Mouse (Mus musculus) limb, embryonic 14.5 days (tissue): Measurements from ENCODE around the gene Cltc. TPM values are rescaled to one million over a fixed set of nuclear protein-coding genes. Genes with fewer than 3 reads are reported as not detected.

ENCODE experiments used
- ATAC-seq: fragments of 200-750 bp; cut with Nextera tagmentation; 2 replicates; pipeline ENCODE4 v1.8.0; 2017; ENCODE audit warnings: low read depth, moderate number of reproducible peaks, moderate TSS enrichment; ENCODE audit not compliant: low FRiP score
- DNase-seq: peaks from one replicate; pipeline ENCODE4 v3.0.0-alpha.2; 2015; ENCODE audit warnings: low spot score
- H3K27ac ChIP-seq: fragments of 300-500 bp; sonication (generic); replicated peaks from 2 replicates; pipeline ENCODE4 v1.5.1; 2014; ENCODE audit warnings: low read depth, mild to moderate bottlenecking, low read length, moderate library complexity, mixed read lengths
- H3K27me3 ChIP-seq: fragments of 300-500 bp; sonication (generic); 2 replicates; pipeline ENCODE4 v1.6.1; 2014; ENCODE audit warnings: low read length, mixed read lengths; ENCODE audit not compliant: control insufficient read depth, insufficient read depth
- H3K36me3 ChIP-seq: fragments of 300-500 bp; sonication (generic); 2 replicates; pipeline ENCODE4 v1.6.1; 2014; ENCODE audit warnings: mild to moderate bottlenecking, low read length, moderate library complexity, mixed read lengths; ENCODE audit not compliant: control insufficient read depth, insufficient read depth
- H3K4me1 ChIP-seq: fragments of 300-500 bp; sonication (generic); 2 replicates; pipeline ENCODE4 v1.6.1; 2014; ENCODE audit warnings: antibody characterized with exemption, low read length, mixed read lengths; ENCODE audit not compliant: control insufficient read depth, insufficient read depth
- H3K4me2 ChIP-seq: fragments of 300-500 bp; sonication (generic); replicated peaks from 2 replicates; pipeline ENCODE4 v1.6.1; 2014; ENCODE audit warnings: low read depth, mild to moderate bottlenecking, low read length, moderate library complexity; ENCODE audit not compliant: severe bottlenecking
- H3K4me3 ChIP-seq: fragments of 300-500 bp; sonication (generic); replicated peaks from 2 replicates; pipeline ENCODE4 v1.5.1; 2014; ENCODE audit warnings: low read length
- H3K9ac ChIP-seq: fragments of 300-500 bp; sonication (generic); 2 replicates; pipeline ENCODE4 v1.6.1; 2014; ENCODE audit warnings: mild to moderate bottlenecking, low read depth, low read length, moderate library complexity; ENCODE audit not compliant: severe bottlenecking
- H3K9me3 ChIP-seq: fragments of 300-500 bp; sonication (generic); 2 replicates; pipeline ENCODE4 v1.6.1; 2016; ENCODE audit warnings: low read length; ENCODE audit not compliant: control insufficient read depth
- POLR2A ChIP-seq: fragments of 200-500 bp; IDR thresholded peaks from 2 replicates; pipeline ENCODE4 v1.8.0; 2012; ENCODE audit warnings: inconsistent platforms, mild to moderate bottlenecking, moderate library complexity, borderline replicate concordance; ENCODE audit not compliant: insufficient read depth, insufficient read length; ENCODE audit errors: extremely low read depth
- WGBS: fragments of 180-500 bp; shearing (Covaris S2); extraction: QIAGEN DNeasy Blood & Tissue Kit; methylation state at CpG from one replicate; pipeline ENCODE4 v1.1.7; 2014; 5-methylcytosine and 5-hydroxymethylcytosine counted together
- polyA plus RNA-seq, 2 experiments: library from polyadenylated mRNA; depleted of rRNA in 1 of 2; stranded (reverse) in 1 of 2; unstranded in 1 of 2; fragments of >200 nt; fragmentation: Nextera tagmentation in 1 of 2; extraction: Ambion mirVana in 1 of 2; gene quantifications; 2 replicates each; pipeline versions ENCODE4 v1.2.1 to v1.2.3; 2012 to 2014

The Cltc gene
- polyA plus RNA-seq, 2 experiments: 120 to 156 TPM

DNA sequence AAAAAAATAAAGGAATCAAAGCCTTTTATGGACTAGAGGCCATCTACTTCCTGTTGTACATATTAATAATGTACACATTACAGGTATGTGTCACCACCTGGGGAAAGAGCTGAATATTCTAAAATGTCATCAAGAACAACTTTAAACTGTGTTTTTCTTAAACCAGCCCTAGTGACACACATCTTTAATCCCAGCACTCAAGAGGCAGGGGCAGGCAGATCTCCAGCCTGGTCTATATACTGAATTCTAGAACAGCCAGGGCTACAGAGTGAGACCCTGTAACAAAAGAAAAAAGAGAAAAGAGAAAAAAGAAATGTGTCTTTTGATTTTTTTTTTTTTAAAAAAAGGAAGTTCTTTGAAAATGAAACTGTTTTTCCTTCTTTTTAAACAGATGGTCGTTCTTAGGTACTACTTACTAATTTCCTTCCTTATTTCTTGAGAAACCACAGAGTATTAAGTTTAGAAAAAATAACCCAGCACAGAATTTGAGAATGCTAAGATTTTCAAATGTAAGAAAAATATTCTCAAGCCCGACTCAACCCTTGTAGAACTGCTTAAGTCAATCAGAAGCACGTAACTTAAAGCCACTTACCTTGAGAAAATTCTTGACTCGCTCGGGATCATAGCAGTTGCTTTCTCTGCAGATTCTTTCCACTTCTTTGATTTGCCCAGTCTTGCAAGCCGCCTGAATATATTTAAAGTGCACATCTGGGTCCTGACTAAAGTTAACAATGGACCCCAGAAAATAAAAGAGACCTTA lies 39.9 kb downstream of the Cltc start:
- Histone ChIP-seq H3K9ac (no peak overlapping the region), H3K4me1 (no peaks in the 10 kb centered on the region), H3K9me3 (no peaks in the 10 kb centered on the region), H3K27me3 (no peaks in the 10 kb centered on the region), H3K27ac (no peak overlapping the region), H3K36me3 (peaks cover 80% of the 10 kb centered on the region), H3K4me2 (no peak overlapping the region), H3K4me3 (no peak overlapping the region)
- DNase-seq (no peak), ATAC-seq (no peak)
- WGBS: 89% methylated on average over 6 of the region's 6 CpGs
- no peak for TF ChIP-seq POLR2A

DNA sequence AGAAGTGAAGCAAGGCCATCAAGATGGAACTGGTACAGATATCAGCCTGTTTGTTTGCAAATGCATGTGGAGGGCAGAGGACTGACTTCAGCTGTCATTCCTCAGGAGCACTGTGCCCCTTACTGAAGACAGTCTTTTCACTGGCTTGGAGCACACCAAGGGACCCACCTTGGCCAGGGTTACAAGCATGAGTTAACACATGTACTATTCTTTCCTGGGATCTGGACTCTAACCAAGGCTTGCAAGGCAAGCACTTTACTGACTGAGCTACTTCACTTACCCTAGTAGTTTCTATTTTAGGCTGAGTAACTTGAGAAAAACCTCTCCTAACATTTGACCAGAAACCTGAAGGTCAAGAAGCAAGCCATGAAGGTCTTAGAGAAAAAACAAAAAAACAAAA lies 42.8 kb downstream of the Cltc start:
- no peak for ATAC-seq
- no peak for TF ChIP-seq POLR2A
- no peak overlapping the region for H3K4me3 ChIP-seq
- no peak overlapping the region for H3K27ac ChIP-seq
- no peak for DNase-seq
- H3K36me3 ChIP-seq: peaks cover 85% of the 10 kb centered on the region
- H3K4me2 ChIP-seq: no peak overlapping the region
- no peaks in the 10 kb centered on the region for H3K27me3 ChIP-seq
- no peaks in the 10 kb centered on the region for H3K4me1 ChIP-seq
- no peaks in the 10 kb centered on the region for H3K9me3 ChIP-seq
- H3K9ac ChIP-seq: no peak overlapping the region

DNA sequence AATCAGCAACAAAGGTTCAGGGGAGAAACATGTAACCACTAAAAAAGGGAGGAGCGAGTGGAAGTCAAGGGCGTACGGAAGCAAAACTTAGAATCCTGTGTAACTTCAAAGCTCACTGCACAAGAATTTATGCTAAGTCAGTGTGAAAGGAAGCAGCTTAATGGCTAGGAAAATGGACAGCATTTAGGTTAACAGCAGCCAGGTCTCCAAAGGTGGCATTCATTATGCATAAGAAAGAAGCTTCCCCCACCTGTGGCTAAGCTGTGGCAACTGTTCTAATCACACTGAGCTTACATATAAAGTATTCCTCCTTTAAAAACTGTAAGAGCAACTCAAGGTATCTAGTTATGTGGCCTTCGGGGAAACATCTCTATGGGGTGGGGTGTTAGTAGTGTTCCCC lies 56.2 kb downstream of the Cltc start:
- no peak for DNase-seq
- Histone ChIP-seq H3K9me3 (no peaks in the 10 kb centered on the region), H3K4me2 (no peak overlapping the region), H3K9ac (no peak overlapping the region), H3K27me3 (no peaks in the 10 kb centered on the region), H3K36me3 (peaks cover 91% of the 10 kb centered on the region), H3K4me3 (no peak overlapping the region), H3K27ac (no peak overlapping the region), H3K4me1 (no peaks in the 10 kb centered on the region)
- no peak for ATAC-seq
- no peak for TF ChIP-seq POLR2A
- 88% methylated on average over 4 of the region's 4 CpGs for WGBS

DNA sequence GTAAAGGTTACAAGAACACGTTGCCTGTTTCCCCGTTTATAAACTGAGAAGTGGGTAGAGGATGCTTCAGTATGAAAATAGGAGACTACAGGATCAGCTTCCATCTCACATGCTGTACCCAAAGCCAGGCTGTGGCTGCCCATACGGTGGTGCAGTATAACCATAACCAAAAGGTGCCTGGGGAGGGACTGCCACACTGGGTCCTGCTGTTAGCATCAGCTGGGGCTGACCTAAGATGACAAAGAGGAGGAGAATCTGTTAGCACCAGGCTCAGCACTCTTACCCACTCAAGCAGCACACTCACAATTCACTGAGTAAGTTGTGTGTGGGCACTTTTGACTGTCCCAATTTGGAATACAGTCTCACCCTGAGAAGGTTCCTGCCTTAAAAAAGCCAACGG lies 61.9 kb downstream of the Cltc start:
- WGBS: 80% methylated on average over 4 of the region's 4 CpGs
- TF ChIP-seq POLR2A: no peak

DNA sequence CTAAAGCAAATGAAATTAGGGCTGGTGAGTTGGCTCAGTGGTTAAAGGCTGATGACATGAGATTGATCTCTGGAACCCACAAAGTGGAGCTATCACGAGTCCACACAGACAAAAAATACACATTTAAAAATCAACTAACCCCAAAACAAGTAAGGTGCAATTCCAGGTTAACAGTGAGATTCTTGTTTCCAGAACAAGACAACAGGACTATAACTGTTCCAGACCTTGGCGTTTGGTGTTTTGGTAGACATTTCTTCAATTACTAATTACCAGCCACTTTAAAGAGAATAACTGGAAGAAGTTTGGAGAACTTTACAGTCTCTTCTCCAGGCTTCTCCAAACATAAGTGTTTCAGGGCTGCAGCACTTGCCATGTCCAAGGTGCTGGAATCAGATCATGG lies 64.8 kb downstream of the Cltc start:
- no peak for TF ChIP-seq POLR2A
- no peak overlapping the region for H3K4me3 ChIP-seq
- H3K9ac ChIP-seq: no peak overlapping the region
- no peak overlapping the region for H3K27ac ChIP-seq
- no peak overlapping the region for H3K4me2 ChIP-seq
- ATAC-seq (no peak), DNase-seq (no peak)
- WGBS: 86% methylated on average over 2 of the region's 2 CpGs
- no peaks in the 10 kb centered on the region for H3K27me3 ChIP-seq
- H3K36me3 ChIP-seq: peaks cover 85% of the 10 kb centered on the region
- no peaks in the 10 kb centered on the region for H3K4me1 ChIP-seq
- no peaks in the 10 kb centered on the region for H3K9me3 ChIP-seq

More for the DNA sequence above, 61.9 kb downstream of the Cltc start:
- no peak overlapping the region for H3K4me2 ChIP-seq
- DNase-seq (no peak), ATAC-seq (no peak)
- no peaks in the 10 kb centered on the region for H3K27me3 ChIP-seq
- peaks cover 90% of the 10 kb centered on the region for H3K36me3 ChIP-seq
- H3K4me3 ChIP-seq: no peak overlapping the region
- H3K9me3 ChIP-seq: no peaks in the 10 kb centered on the region
- no peak overlapping the region for H3K9ac ChIP-seq
- H3K27ac ChIP-seq: no peak overlapping the region
- H3K4me1 ChIP-seq: no peaks in the 10 kb centered on the region
